Mouse (Mus musculus): ENCODE results near the gene Tm7sf2. TPM values are rescaled to one million over a fixed set of nuclear protein-coding genes. Genes with fewer than 3 reads are reported as not detected.

The Tm7sf2 gene
- polyA plus RNA-seq, 1 experiment, result 76.1 TPM

DNA sequence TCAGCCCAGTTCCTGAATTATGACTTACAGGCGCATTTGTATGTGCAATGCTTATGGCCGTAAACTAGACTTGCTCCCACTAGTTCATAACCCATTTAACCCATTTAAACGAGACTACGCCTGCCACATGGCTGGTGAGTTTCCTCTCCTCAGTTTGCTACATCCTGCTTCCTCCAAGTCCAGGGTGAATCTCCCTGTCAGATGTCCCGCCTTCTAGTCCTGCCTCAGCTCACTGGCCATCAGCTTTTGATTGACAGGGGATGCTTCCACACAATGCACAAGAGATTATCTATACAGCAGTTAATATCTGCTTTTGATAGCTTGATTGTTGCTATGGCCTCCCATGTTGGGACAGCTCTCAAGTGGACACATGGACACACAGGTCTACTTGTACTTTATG, 13.9 kb downstream of the Tm7sf2 start:
- TF ChIP-seq CTCF (IDR thresholded peaks at IDR 0.05; ENCODE audit: borderline replicate concordance, extremely low read depth, insufficient read depth, insufficient read length) (no peak), POLR2A (IDR thresholded peaks at IDR 0.05; ENCODE audit: borderline replicate concordance, extremely low read depth, insufficient read depth, insufficient read length, poor library complexity, severe bottlenecking) (no peak)
- DNase-seq (ENCODE audit: low read depth), result no peak

DNA sequence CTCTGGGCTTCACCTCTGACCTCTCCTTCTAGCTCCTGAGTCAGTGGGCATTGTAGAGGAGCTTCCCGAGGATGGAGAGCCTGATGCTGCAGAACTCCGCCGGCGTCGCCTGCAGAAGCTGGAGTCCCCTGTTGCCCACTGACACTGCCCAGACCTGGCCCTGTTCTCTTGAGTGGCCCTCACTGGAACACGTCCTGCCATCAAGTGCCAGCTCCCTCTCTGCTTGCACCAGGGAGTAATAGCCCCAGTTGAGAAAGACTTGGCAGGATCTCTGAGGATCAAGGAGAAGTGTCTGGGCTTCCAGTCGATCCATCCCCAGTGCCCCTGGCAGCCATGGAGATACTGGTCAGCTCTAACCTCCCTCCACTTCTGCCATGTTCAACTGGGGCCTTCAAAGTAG, 15.7 kb downstream of the Tm7sf2 start:
- no peak for DNase-seq (ENCODE audit: low read depth)
- no peak for TF ChIP-seq CTCF (IDR thresholded peaks at IDR 0.05; ENCODE audit: borderline replicate concordance, extremely low read depth, insufficient read depth, insufficient read length)
- TF ChIP-seq POLR2A (IDR thresholded peaks at IDR 0.05; ENCODE audit: borderline replicate concordance, extremely low read depth, insufficient read depth, insufficient read length, poor library complexity, severe bottlenecking), result no peak

DNA sequence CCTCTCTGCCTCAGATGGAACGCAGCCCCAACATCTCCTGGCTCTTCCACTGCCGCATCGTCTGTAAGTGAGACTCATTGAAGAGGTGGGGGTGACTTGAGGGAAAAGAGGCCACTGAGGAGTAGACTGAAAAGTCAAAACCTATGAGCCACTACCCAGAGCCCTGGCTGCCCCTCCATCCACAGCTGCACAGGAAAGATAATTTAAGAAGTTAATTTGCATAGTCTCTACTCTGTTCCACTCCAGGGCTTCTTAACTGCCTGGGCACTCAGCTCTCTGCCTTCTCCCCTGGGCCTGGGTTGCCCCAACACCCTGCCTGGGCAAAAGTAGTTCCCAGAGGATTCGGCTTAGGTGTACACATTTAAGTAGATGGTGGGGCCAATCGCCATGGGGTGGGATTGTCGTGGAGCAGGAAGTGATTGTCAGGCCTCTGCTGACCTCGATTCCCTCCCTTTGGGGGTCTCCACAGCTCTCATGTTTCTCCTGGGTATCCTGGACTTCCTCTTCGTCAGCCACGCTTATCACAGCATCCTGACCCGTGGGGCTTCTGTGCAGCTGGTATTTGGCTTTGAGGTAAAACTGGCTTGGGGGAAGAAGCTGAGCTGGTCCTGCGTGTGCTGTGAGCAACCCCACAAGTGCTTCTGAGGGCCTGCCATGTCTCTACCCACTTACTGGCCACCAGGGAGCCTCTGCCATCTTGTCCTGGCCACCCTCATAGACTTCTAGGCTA, 19.3 kb downstream of the Tm7sf2 start:
- TF ChIP-seq POLR2A (IDR thresholded peaks at IDR 0.05; ENCODE audit: borderline replicate concordance, extremely low read depth, insufficient read depth, insufficient read length, poor library complexity, severe bottlenecking) (no peak), CTCF (IDR thresholded peaks at IDR 0.05; ENCODE audit: borderline replicate concordance, extremely low read depth, insufficient read depth, insufficient read length) (no peak)

DNA sequence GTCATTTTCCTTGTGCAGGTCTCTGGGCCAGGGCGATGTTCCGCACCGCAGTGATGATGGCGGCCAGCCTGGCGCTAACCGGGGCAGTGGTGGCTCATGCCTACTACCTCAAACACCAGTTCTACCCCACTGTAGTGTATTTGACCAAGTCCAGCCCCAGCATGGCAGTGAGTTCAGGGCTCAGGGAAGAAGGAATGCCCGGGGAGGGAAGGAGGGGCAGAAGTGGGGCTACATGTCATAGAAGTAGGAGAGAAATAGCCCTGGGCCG, 20.3 kb downstream of the Tm7sf2 start:
- TF ChIP-seq CTCF (IDR thresholded peaks at IDR 0.05; ENCODE audit: borderline replicate concordance, extremely low read depth, insufficient read depth, insufficient read length) (no peak), POLR2A (IDR thresholded peaks at IDR 0.05; ENCODE audit: borderline replicate concordance, extremely low read depth, insufficient read depth, insufficient read length, poor library complexity, severe bottlenecking) (no peak)

More for the DNA sequence above, 19.3 kb downstream of the Tm7sf2 start:
- no peak for DNase-seq (ENCODE audit: low read depth)

DNA sequence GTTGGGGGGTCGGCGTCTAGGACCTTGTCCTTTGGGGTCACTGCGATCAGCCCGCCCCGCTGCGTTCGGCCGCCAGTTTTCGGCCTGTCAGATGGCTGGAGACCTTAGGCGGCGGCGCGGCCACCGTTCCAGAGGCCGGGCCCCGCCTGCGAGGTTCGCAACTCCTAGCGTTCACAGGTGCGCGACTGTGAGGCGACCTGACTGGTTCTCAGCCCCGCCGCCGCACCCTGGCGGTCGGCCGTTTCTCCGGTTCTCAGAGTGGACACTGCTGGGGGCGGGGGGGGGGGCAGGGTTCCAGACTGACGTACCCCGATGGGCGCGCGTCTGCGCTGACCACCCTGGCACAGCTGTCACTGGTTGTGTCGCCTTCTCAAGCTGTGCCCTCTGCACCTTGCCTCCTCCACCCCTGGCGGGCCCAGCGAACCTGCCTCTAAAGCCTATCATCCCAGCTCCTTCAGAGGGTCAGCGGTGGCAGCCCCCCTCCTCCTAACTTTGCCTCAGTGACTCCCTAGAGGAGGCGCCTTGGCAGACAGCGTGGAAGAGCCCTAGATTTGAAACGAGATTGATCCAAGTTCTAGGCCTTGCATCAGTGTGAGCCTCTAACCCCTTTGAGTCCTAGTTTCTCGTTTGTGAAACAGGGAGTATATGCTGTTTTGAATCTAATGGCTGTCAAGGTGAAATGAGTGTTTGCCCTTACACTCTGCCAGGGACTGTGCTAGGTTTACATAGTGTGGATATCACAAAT, 20.8 kb downstream of the Tm7sf2 start:
- TF ChIP-seq POLR2A (IDR thresholded peaks at IDR 0.05; ENCODE audit: borderline replicate concordance, extremely low read depth, insufficient read depth, insufficient read length, poor library complexity, severe bottlenecking), result no peak
- TF ChIP-seq CTCF (IDR thresholded peaks at IDR 0.05; ENCODE audit: borderline replicate concordance, extremely low read depth, insufficient read depth, insufficient read length), result no peak
- DNase-seq (ENCODE audit: low read depth), result no peak

More for the DNA sequence above, 20.3 kb downstream of the Tm7sf2 start:
- DNase-seq (ENCODE audit: low read depth), result no peak

DNA sequence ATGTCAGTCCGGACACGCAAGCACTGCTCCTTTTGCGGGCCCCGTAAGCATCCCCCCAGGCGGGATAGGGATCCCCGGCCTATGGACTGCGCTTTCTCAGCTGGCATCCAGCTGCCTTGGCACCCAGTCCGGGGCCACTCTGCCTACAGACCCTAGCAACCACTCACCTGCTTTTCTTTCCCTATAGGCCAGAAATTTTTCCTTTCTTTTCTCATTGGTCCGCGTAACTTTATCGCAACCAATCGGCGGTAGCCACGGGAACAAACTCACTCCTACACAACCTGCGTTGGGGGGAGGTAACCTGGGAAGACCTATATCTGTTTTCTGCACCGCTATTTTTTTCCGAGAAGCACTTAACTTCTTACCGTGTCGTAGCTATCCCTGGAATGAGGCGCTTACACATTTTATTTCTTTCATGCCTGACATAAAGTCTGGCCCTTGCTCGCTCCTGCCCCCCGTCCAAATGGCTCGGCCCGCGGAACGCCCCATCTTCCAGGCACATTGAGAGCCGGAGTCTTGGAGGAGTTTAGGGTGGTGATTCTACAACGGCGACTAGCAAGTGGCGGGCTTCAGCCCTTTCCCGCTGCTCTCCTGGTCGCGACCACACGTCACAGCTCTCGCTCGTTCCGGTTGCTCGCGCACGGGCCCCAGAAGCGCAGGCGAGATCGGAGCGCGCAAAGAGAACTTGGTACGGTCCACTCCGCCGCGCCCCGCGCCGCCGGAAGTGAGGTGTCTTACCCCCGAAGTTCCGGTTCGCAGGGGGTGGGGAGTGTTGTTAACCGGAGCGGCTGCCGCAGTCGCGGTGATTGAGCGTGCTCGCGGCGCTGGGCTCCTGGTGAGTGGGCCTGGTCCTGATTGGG, 21.6 kb downstream of the Tm7sf2 start, which contains the start of gene Syvn1:
Gene Syvn1, plus strand, starts transcription at position 283 of the 860 bp plus-strand sequence.
- peak; percentile 98 for DNase-seq (ENCODE audit: low read depth)
- no peak for TF ChIP-seq CTCF (IDR thresholded peaks at IDR 0.05; ENCODE audit: borderline replicate concordance, extremely low read depth, insufficient read depth, insufficient read length)
- peak; percentile 77; the same call in 1 of the 2 replicates for TF ChIP-seq POLR2A (IDR thresholded peaks at IDR 0.05; ENCODE audit: borderline replicate concordance, extremely low read depth, insufficient read depth, insufficient read length, poor library complexity, severe bottlenecking)

DNA sequence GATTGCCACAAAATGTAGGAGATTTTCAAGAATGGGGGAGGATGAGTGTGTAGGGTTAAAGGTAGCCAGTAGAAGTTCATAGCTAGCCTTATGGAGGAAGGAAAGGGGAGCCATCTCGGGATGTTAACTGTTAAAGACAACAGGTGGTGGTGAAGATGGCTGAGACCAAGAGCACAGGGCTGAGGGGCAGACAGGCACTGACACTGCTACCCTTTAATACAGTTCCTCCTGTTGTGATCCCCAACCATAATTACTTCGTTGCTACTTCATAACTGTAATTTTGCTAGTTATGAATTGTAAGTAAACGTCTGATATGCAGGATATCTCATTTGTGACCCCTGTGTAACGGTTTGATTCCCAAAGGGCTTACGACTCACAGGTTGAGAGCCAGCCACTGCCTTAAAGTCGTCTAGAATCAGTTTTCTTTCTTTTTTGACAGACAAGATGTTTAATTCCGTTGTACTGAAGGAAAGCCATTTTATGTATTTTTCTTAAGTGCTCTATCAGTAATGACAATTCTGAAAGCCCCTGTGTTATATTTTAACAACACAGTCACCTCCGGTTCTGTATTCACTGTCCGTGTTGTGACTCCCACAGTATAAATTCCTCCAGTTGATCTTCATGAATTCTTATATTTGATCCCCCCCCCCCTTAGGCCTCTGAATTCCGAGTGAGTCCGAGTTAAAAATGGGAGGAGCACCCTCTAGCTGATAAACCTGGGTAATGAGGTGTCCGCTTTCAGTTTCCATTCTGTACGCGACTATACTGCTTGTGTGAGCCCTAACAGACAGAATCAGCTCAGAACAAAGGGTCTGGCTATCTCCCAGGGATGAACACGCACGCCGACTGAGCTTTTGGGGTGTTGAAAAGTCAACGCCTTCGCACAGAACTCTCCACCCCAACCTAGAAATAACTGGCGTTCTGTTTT, 22.5 kb downstream of the Tm7sf2 start:
- no peak for TF ChIP-seq POLR2A (IDR thresholded peaks at IDR 0.05; ENCODE audit: borderline replicate concordance, extremely low read depth, insufficient read depth, insufficient read length, poor library complexity, severe bottlenecking)
- TF ChIP-seq CTCF (IDR thresholded peaks at IDR 0.05; ENCODE audit: borderline replicate concordance, extremely low read depth, insufficient read depth, insufficient read length), result no peak
- no peak for DNase-seq (ENCODE audit: low read depth)

DNA sequence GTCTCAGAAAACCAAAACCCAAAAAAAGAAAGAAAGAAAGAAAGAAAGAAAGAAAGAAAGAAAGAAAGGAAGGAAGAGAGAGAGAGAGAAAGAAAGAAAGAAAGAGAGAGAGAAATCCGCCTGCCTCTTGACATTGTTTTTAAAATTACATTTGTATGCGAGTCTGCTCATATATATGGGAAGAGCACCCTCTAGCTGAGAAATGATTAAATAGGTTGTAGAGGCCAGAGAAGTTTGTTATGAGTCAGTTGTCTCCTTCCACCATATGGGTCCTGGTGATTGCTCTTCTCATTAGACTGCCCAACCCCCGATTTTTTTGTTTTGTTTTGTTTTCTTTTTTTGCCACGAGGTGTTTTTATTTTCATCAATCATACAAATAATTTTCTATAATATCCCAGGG, 24.1 kb downstream of the Tm7sf2 start:
- peak; percentile 9; the same call in 1 of the 2 replicates for TF ChIP-seq CTCF (IDR thresholded peaks at IDR 0.05; ENCODE audit: borderline replicate concordance, extremely low read depth, insufficient read depth, insufficient read length)
- peak; percentile 66 for DNase-seq (ENCODE audit: low read depth)

DNA sequence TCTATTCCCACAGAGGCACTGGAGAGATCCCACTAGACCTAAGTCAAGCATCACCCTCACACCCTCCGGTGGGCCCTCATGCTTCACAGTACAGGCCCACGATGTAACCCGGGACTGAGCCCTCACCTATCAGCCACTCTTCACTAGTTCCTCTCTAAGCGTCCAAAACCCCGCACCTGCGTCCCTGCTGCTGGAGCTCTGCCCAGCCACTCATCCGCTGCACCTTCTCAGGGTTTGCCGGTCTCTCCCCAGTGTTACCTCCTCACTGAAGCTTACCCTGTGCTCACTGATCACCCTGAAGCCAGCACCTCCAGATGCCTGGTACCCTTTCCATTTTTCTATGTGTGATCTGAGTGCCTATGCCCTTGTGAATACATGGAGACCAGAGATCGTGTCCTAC, 25.9 kb downstream of the Tm7sf2 start:
- no peak for TF ChIP-seq POLR2A (IDR thresholded peaks at IDR 0.05; ENCODE audit: borderline replicate concordance, extremely low read depth, insufficient read depth, insufficient read length, poor library complexity, severe bottlenecking)
- no peak for TF ChIP-seq CTCF (IDR thresholded peaks at IDR 0.05; ENCODE audit: borderline replicate concordance, extremely low read depth, insufficient read depth, insufficient read length)
- no peak for DNase-seq (ENCODE audit: low read depth)

DNA sequence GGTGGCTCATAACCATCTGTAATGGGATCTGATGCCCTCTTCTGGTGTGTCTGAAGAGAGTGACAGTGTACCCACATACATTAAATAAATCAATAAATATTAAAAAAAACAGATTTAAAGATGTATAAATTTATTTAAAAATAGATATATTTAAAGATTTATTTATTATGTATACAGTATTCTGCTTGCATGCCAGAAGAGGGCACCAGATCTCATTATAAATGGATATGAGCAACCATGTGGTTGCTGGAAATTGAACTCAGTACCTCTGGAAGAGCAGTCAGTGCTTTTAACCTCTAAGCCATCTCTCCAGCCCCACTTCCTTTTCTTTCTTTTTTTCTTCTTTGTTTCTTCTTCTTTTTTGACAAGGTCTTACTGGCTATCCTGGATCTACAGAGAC, 28.2 kb downstream of the Tm7sf2 start:
- no peak for TF ChIP-seq POLR2A (IDR thresholded peaks at IDR 0.05; ENCODE audit: borderline replicate concordance, extremely low read depth, insufficient read depth, insufficient read length, poor library complexity, severe bottlenecking)
- no peak for TF ChIP-seq CTCF (IDR thresholded peaks at IDR 0.05; ENCODE audit: borderline replicate concordance, extremely low read depth, insufficient read depth, insufficient read length)
- no peak for DNase-seq (ENCODE audit: low read depth)

Measured in brain, embryonic 14.5 days (tissue).